Comparison of ENCODE assay signal across 8 mouse cellular contexts in genomic region chr3:89418861-89419250, GRCm38 (mm10). TPM values are rescaled to one million over a fixed set of nuclear protein-coding genes. Genes with fewer than 3 reads are reported as not detected.
A peak's percentile ranks its signal among the peaks of the same experiment; 100 is the strongest.
DNase-seq lines count a peak whose midpoint lies in the region; ATAC-seq and TF ChIP-seq lines count a peak whose summit lies in the region.

No protein-coding gene starts in this region.

- H3K4me1 ChIP-seq in forebrain, embryonic 10.5 days = peaks cover 61% of the 10 kb centered on the region
- peaks cover 6% of the 10 kb centered on the region for H3K4me1 ChIP-seq in stomach, postnatal 0 days (replicated peaks; ENCODE audit: control insufficient read depth, insufficient read depth)

- DNase-seq in thymus, postnatal 4 days = peak; percentile 59
- DNase-seq in thymus, postnatal 14 days = no peak
- peak; percentile 85 for DNase-seq in forebrain, embryonic 10.5 days (ENCODE audit: extremely low spot score, low spot score)
- DNase-seq in heart, postnatal 10 days = peak; percentile 86 to 90
- DNase-seq in kidney, postnatal 36 days = peak; percentile 91 to 93
- DNase-seq in mesoderm, embryonic 11.5 days (ENCODE audit: low read depth, low spot score) = peak; percentile 77
- DNase-seq in stomach, postnatal 0 days (ENCODE audit: low spot score) = peak; percentile 88
- DNase-seq in right cerebral cortex, adult 2 months (ENCODE audit: low spot score in 2 of 2) = no peak

- intact Hi-C loops in heart, postnatal 10 days (cut with DNase I) = loop anchor here (2.0 kb wide), 1 partner anchor 24 kb away; the partner anchor contains the start of gene Zbtb7b

- no peaks in the 10 kb centered on the region for H3K9me3 ChIP-seq in forebrain, embryonic 10.5 days
- no peaks in the 10 kb centered on the region for H3K9me3 ChIP-seq in stomach, postnatal 0 days (ENCODE audit: control insufficient read depth, low read length)

- no peaks in the 10 kb centered on the region for H3K27me3 ChIP-seq in forebrain, embryonic 10.5 days (ENCODE audit: poor library complexity, severe bottlenecking)
- H3K27me3 ChIP-seq in stomach, postnatal 0 days (ENCODE audit: control insufficient read depth, insufficient read depth, low read length) = no peaks in the 10 kb centered on the region

- peaks cover 41% of the 10 kb centered on the region for H3K36me3 ChIP-seq in forebrain, embryonic 10.5 days (replicated peaks)
- H3K36me3 ChIP-seq in stomach, postnatal 0 days (ENCODE audit: control insufficient read depth, insufficient read depth, low read length) = peaks cover 4% of the 10 kb centered on the region; the same call in 1 of the 2 replicates

- H3K9ac ChIP-seq in stomach, postnatal 0 days (ENCODE audit: low read length) = peak overlapping the region; percentile 88

- H3K4me3 ChIP-seq in forebrain, embryonic 10.5 days = peak overlapping the region; percentile 71
- H3K4me3 ChIP-seq in stomach, postnatal 0 days (ENCODE audit: low read depth, low read length) = peak overlapping the region; percentile 69

- peak; percentile 40; the same call in 1 of the 2 replicates for ATAC-seq in stomach, postnatal 0 days (ENCODE audit: low FRiP score, low TSS enrichment)

- TF ChIP-seq CTCF in stomach, postnatal 0 days (IDR thresholded peaks at IDR 0.05; ENCODE audit: low read depth) = no peak

- H3K4me2 ChIP-seq in stomach, postnatal 0 days (replicated peaks; ENCODE audit: low read depth) = peak overlapping the region; percentile 81

- H3K27ac ChIP-seq in forebrain, embryonic 10.5 days = peak overlapping the region; percentile 93
- H3K27ac ChIP-seq in stomach, postnatal 0 days (replicated peaks) = peak overlapping the region; percentile 99

- WGBS in forebrain, embryonic 10.5 days = under 1% methylated on average over 16 of the region's 16 CpGs
- under 1% methylated on average over 16 of the region's 16 CpGs for WGBS in stomach, postnatal 0 days

- TF ChIP-seq EP300 in stomach, postnatal 0 days (optimal IDR thresholded peaks at IDR 0.05) = no peak

RNA-seq across cellular contexts. Expression of gene Shc1, which starts 0.6 kb away (rescaled TPM):
- polyA plus RNA-seq in forebrain, embryonic 10.5 days (2016; fragmentation: Nextera tagmentation; extraction: Ambion mirVana) = 49.4 and 53.2 TPM in 2 replicates
- total RNA-seq in heart, postnatal 10 days (2021) = 10 to 100 TPM; 59.1 to 62.1 TPM
- 42.6 and 49.0 TPM in 2 replicates for polyA plus RNA-seq in stomach, postnatal 0 days (2015; fragmentation: Nextera tagmentation; extraction: Ambion mirVana)

RNA-seq across cellular contexts. Expression of gene Cks1b, which starts 0.7 kb away (rescaled TPM):
- polyA plus RNA-seq in forebrain, embryonic 10.5 days (2016; fragmentation: Nextera tagmentation; extraction: Ambion mirVana) = 681 and 720 TPM in 2 replicates
- total RNA-seq in heart, postnatal 10 days (2021) = 10 to 100 TPM; 26.6 to 26.9 TPM
- polyA plus RNA-seq in stomach, postnatal 0 days (2015; fragmentation: Nextera tagmentation; extraction: Ambion mirVana) = 158 and 179 TPM in 2 replicates

RNA-seq across cellular contexts. Expression of gene Flad1, which starts 7.2 kb away (rescaled TPM):
- 27.0 and 29.8 TPM in 2 replicates for polyA plus RNA-seq in forebrain, embryonic 10.5 days (2016; fragmentation: Nextera tagmentation; extraction: Ambion mirVana)
- 10 to 100 TPM; 44.4 TPM for total RNA-seq in heart, postnatal 10 days (2021)
- polyA plus RNA-seq in stomach, postnatal 0 days (2015; fragmentation: Nextera tagmentation; extraction: Ambion mirVana) = 20.9 and 22.6 TPM in 2 replicates

RNA-seq across cellular contexts. Expression of gene Pygo2, which starts 11.2 kb away (rescaled TPM):
- polyA plus RNA-seq in forebrain, embryonic 10.5 days (2016; fragmentation: Nextera tagmentation; extraction: Ambion mirVana) = 34.9 and 40.9 TPM in 2 replicates
- 10 to 100 TPM; 16.8 to 22.3 TPM for total RNA-seq in heart, postnatal 10 days (2021)
- 18.0 and 21.3 TPM in 2 replicates for polyA plus RNA-seq in stomach, postnatal 0 days (2015; fragmentation: Nextera tagmentation; extraction: Ambion mirVana)

RNA-seq across cellular contexts. Expression of gene Lenep, which starts 16.3 kb away (rescaled TPM):
- 0.15 and 0.23 TPM in 2 replicates for polyA plus RNA-seq in forebrain, embryonic 10.5 days (2016; fragmentation: Nextera tagmentation; extraction: Ambion mirVana)
- total RNA-seq in heart, postnatal 10 days (2021) = under 1 TPM in 1 of 2 experiments, not detected in 1; 0.64 TPM
- not detected in 2 replicates for polyA plus RNA-seq in stomach, postnatal 0 days (2015; fragmentation: Nextera tagmentation; extraction: Ambion mirVana)

Comparison
In these comparisons a context has a peak if more than half of its experiments do, and no peak if none do; other contexts are left out.
1. DNase-seq: peak in thymus, postnatal 4 days (single experiment), forebrain, embryonic 10.5 days (single experiment), heart, postnatal 10 days (2 of 2), kidney, postnatal 36 days (2 of 2), mesoderm, embryonic 11.5 days (single experiment) and stomach, postnatal 0 days (single experiment); none in thymus, postnatal 14 days (single experiment) and right cerebral cortex, adult 2 months (0 of 2).